Comparison of ENCODE assay signal across 11 mouse cellular contexts in the genomic region with DNA sequence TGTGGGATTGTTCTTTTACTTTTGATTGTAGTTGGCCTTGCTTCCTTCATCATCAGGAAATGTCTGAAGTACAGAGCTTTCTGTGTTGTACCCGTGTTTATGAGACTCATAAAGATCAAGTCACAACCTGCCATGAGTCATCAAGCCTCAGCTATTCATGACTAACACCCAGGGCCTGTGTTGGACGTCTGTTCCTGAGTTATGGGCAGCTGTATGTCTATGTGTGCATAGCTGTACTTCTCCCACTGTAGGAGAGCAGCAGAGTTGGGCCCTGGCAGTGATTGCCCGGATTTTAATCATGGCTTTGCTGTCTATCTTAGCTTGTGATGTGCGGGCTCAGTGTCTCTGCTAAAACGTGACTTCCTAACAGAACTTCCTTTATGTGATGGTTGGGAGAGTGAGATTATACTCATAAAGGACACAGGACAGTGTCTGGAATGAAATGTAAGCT. TPM values are rescaled to one million over a fixed set of nuclear protein-coding genes. Genes with fewer than 3 reads are reported as not detected.
DNase-seq lines count a peak whose midpoint lies in the region; ATAC-seq and TF ChIP-seq lines count a peak whose summit lies in the region.
"Had no signal": no experiment of that assay in that cellular context is flagged by ENCODE, and none has a peak within 500 bp of the region (broad histone marks: within the 10 kb centered on the region; RNA-seq: fewer than 3 reads in every experiment).

No protein-coding gene starts in this region.

- peaks cover 65% of the 10 kb centered on the region for H3K36me3 ChIP-seq in lung, postnatal 0 days (ENCODE audit: insufficient read depth, low read length)
- peaks cover 29% of the 10 kb centered on the region for H3K36me3 ChIP-seq in stomach, postnatal 0 days (ENCODE audit: control insufficient read depth, insufficient read depth, low read length)

- H3K4me2 ChIP-seq in lung, postnatal 0 days (replicated peaks; ENCODE audit: low read depth, low read length), result no peak overlapping the region
- H3K4me2 ChIP-seq in stomach, postnatal 0 days (replicated peaks; ENCODE audit: low read depth), result no peak overlapping the region

- TF ChIP-seq POLR2A in lung, adult 2 months (IDR thresholded peaks at IDR 0.05; ENCODE audit: borderline replicate concordance, extremely low read depth, low read depth, low read length), result no peak

- no peak for TF ChIP-seq CTCF in lung, postnatal 0 days (IDR thresholded peaks at IDR 0.05)
- no peak for TF ChIP-seq CTCF in lung, adult 2 months (IDR thresholded peaks at IDR 0.05; ENCODE audit: insufficient read depth, low read length)
- TF ChIP-seq CTCF in stomach, postnatal 0 days (IDR thresholded peaks at IDR 0.05; ENCODE audit: low read depth), result no peak

- no peaks in the 10 kb centered on the region for H3K4me1 ChIP-seq in lung, postnatal 0 days (ENCODE audit: insufficient read depth, low read depth, low read length)
- H3K4me1 ChIP-seq in lung, adult 2 months (ENCODE audit: control insufficient read depth, insufficient read depth, low read length), result peaks cover 3% of the 10 kb centered on the region; the same call in 1 of the 2 replicates
- no peaks in the 10 kb centered on the region for H3K4me1 ChIP-seq in stomach, postnatal 0 days (replicated peaks; ENCODE audit: control insufficient read depth, insufficient read depth)

- H3K27ac ChIP-seq in lung, postnatal 0 days (ENCODE audit: low read length), result no peak overlapping the region
- H3K27ac ChIP-seq in stomach, postnatal 0 days (replicated peaks), result 0 out of 2 replicates have a peak overlapping the region, but pooled peaks have one; percentile 0
- H3K27ac ChIP-seq: liver, embryonic 14.5 days had no signal

- WGBS in lung, postnatal 0 days, result 63% methylated on average over 5 of the region's 5 CpGs
- WGBS in lung, adult 2 months, result 45% methylated on average over 5 of the region's 5 CpGs
- WGBS in stomach, postnatal 0 days, result 58% methylated on average over 5 of the region's 5 CpGs

- no peaks in the 10 kb centered on the region for H3K27me3 ChIP-seq in lung, postnatal 0 days (replicated peaks; ENCODE audit: insufficient read depth, low read length)
- no peaks in the 10 kb centered on the region for H3K27me3 ChIP-seq in stomach, postnatal 0 days (ENCODE audit: control insufficient read depth, insufficient read depth, low read length)

- no peaks in the 10 kb centered on the region for H3K9me3 ChIP-seq in lung, postnatal 0 days (ENCODE audit: low read length)
- no peaks in the 10 kb centered on the region for H3K9me3 ChIP-seq in stomach, postnatal 0 days (ENCODE audit: control insufficient read depth, low read length)

- ATAC-seq in lung, postnatal 0 days, result peak; percentile 44; the same call in 1 of the 2 replicates
- peak; percentile 82 for ATAC-seq in stomach, postnatal 0 days (ENCODE audit: low FRiP score, low TSS enrichment)

- H3K9ac ChIP-seq in lung, postnatal 0 days (replicated peaks; ENCODE audit: low read depth), result no peak overlapping the region
- H3K9ac ChIP-seq in stomach, postnatal 0 days (ENCODE audit: low read length), result no peak overlapping the region
- H3K9ac ChIP-seq: liver, embryonic 14.5 days had no signal

- peak; percentile 50 for DNase-seq in adrenal gland, adult 2 months
- no peak for DNase-seq in adrenal gland, adult 18-20 months (ENCODE audit: low spot score in 2 of 2)
- DNase-seq in lung, postnatal 0 days (ENCODE audit: low spot score), result peak; percentile 7
- DNase-seq in lung, adult 2 months, result no peak
- peak; percentile 64 for DNase-seq in induced T-regulatory cell, adult 2 months (ENCODE audit: low read depth)
- no peak for DNase-seq in stomach, postnatal 0 days (ENCODE audit: low spot score)
- DNase-seq in retina, embryonic 14.5 days (ENCODE audit: low spot score), result no peak
- DNase-seq in spleen, adult 18-20 months, result no peak
- DNase-seq: B cell, adult 2 months had no signal

- peak; percentile 49; the same call in 1 of the 2 replicates for TF ChIP-seq EP300 in lung, postnatal 0 days (IDR thresholded peaks at IDR 0.05)
- no peak for TF ChIP-seq EP300 in stomach, postnatal 0 days (optimal IDR thresholded peaks at IDR 0.05)

- H3K4me3 ChIP-seq in lung, postnatal 0 days (ENCODE audit: low read depth, low read length), result no peak overlapping the region
- H3K4me3 ChIP-seq in lung, adult 2 months (replicated peaks; ENCODE audit: extremely low read depth, low read depth, low read length), result no peak overlapping the region
- H3K4me3 ChIP-seq in stomach, postnatal 0 days (ENCODE audit: low read depth, low read length), result no peak overlapping the region

RNA-seq across cellular contexts. Expression of gene Cflar, which starts 31.3 kb away (rescaled TPM):
- total RNA-seq in adrenal gland, adult 2 months (2021), result 100 to 1,000 TPM in 1 of 2 experiments, 10 to 100 TPM in 1; 97.4 to 113 TPM
- polyA plus RNA-seq in adrenal gland, adult 2 months (2012; rRNA removed), result 37.3 and 41.7 TPM in 2 replicates
- total RNA-seq in adrenal gland, adult 18-20 months (2021), result 100 to 1,000 TPM; 109 to 110 TPM
- polyA plus RNA-seq in lung, postnatal 0 days (2015; fragmentation: Nextera tagmentation; extraction: Ambion mirVana), result 62.1 and 62.2 TPM in 2 replicates
- 49.3 and 63.2 TPM in 2 replicates for polyA plus RNA-seq in lung, adult 2 months (2012; rRNA removed)
- polyA plus RNA-seq in stomach, postnatal 0 days (2015; fragmentation: Nextera tagmentation; extraction: Ambion mirVana), result 43.6 and 45.3 TPM in 2 replicates

RNA-seq across cellular contexts. Expression of gene Als2cr12, which starts 46.8 kb away (rescaled TPM):
- 1 to 10 TPM; 1.1 to 3.4 TPM for total RNA-seq in adrenal gland, adult 2 months (2021)
- polyA plus RNA-seq in adrenal gland, adult 2 months (2012; rRNA removed), result 0.46 TPM in 1 of 2 replicates, not detected in the other
- 1 to 10 TPM; 1.1 to 2.4 TPM for total RNA-seq in adrenal gland, adult 18-20 months (2021)
- 0.11 and 0.21 TPM in 2 replicates for polyA plus RNA-seq in lung, postnatal 0 days (2015; fragmentation: Nextera tagmentation; extraction: Ambion mirVana)
- 0.11 and 0.14 TPM in 2 replicates for polyA plus RNA-seq in lung, adult 2 months (2012; rRNA removed)
- polyA plus RNA-seq in stomach, postnatal 0 days (2015; fragmentation: Nextera tagmentation; extraction: Ambion mirVana), result 0.56 and 0.91 TPM in 2 replicates
- total RNA-seq: gastrocnemius, adult 18-20 months had no signal
- polyA plus RNA-seq: liver, embryonic 14.5 days had no signal

RNA-seq across cellular contexts. Expression of gene Casp8, which starts 52.6 kb away (rescaled TPM):
- total RNA-seq in adrenal gland, adult 2 months (2021), result 10 to 100 TPM; 15.5 to 22.9 TPM
- 0.74 and 0.89 TPM in 2 replicates for polyA plus RNA-seq in adrenal gland, adult 2 months (2012; rRNA removed)
- total RNA-seq in adrenal gland, adult 18-20 months (2021), result 10 to 100 TPM; 15.4 to 20.7 TPM
- 33.4 and 41.8 TPM in 2 replicates for polyA plus RNA-seq in lung, postnatal 0 days (2015; fragmentation: Nextera tagmentation; extraction: Ambion mirVana)
- polyA plus RNA-seq in lung, adult 2 months (2012; rRNA removed), result 5.1 and 8.9 TPM in 2 replicates
- polyA plus RNA-seq in stomach, postnatal 0 days (2015; fragmentation: Nextera tagmentation; extraction: Ambion mirVana), result 36.6 and 37.0 TPM in 2 replicates

Comparison
In these comparisons a context has a peak if more than half of its experiments do, and no peak if none do; other contexts are left out.
1. DNase-seq: peak in adrenal gland, adult 2 months (single experiment), lung, postnatal 0 days (single experiment) and induced T-regulatory cell, adult 2 months (single experiment); none in adrenal gland, adult 18-20 months (0 of 2), lung, adult 2 months (single experiment), stomach, postnatal 0 days (single experiment), retina, embryonic 14.5 days (single experiment) and spleen, adult 18-20 months (0 of 2).